Mouse (Mus musculus) lung, embryonic 14.5 days (tissue): ENCODE results near the gene Dcaf12. TPM values are rescaled to one million over a fixed set of nuclear protein-coding genes. Genes with fewer than 3 reads are reported as not detected.

ENCODE experiments used
- ATAC-seq: fragments of 200-750 bp; cut with Nextera tagmentation; 2 replicates; pipeline ENCODE4 v1.8.0; 2017; ENCODE audit warnings: mild to moderate bottlenecking, moderate TSS enrichment, moderate library complexity; ENCODE audit not compliant: insufficient read depth
- DNase-seq: peaks from one replicate; pipeline ENCODE4 v3.0.0-alpha.2; 2015
- H3K27ac ChIP-seq: fragments of 300-500 bp; sonication (generic); 2 replicates; pipeline ENCODE4 v1.5.1; 2014; ENCODE audit warnings: low read depth, mild to moderate bottlenecking, moderate library complexity
- H3K27me3 ChIP-seq: fragments of 300-500 bp; sonication (generic); 2 replicates; pipeline ENCODE4 v1.6.1; 2014; ENCODE audit warnings: low read length, control low read depth; ENCODE audit not compliant: insufficient read depth
- H3K36me3 ChIP-seq: fragments of 300-500 bp; sonication (generic); 2 replicates; pipeline ENCODE4 v1.6.1; 2014; ENCODE audit warnings: control low read depth; ENCODE audit not compliant: insufficient read depth
- H3K4me1 ChIP-seq: fragments of 300-500 bp; sonication (generic); 2 replicates; pipeline ENCODE4 v1.6.1; 2014; ENCODE audit warnings: antibody characterized with exemption, control low read depth; ENCODE audit not compliant: insufficient read depth
- H3K4me2 ChIP-seq: fragments of 300-500 bp; sonication (generic); 2 replicates; pipeline ENCODE4 v1.6.1; 2014; ENCODE audit warnings: mild to moderate bottlenecking
- H3K4me3 ChIP-seq: fragments of 300-500 bp; sonication (generic); 2 replicates; pipeline ENCODE4 v1.5.1; 2014; ENCODE audit warnings: low read depth, low read length
- H3K9ac ChIP-seq: fragments of 300-500 bp; sonication (generic); 2 replicates; pipeline ENCODE4 v1.6.1; 2014
- H3K9me3 ChIP-seq: fragments of 300-500 bp; sonication (generic); 2 replicates; pipeline ENCODE4 v1.6.1; 2016; ENCODE audit warnings: low read depth, low read length, control low read depth
- CTCF ChIP-seq: IDR thresholded peaks from 2 replicates; pipeline ENCODE4 v1.5.1; 2016; ENCODE audit warnings: antibody characterized with exemption, low read depth
- WGBS: fragments of 180-500 bp; shearing (Covaris S2); extraction: QIAGEN DNeasy Blood & Tissue Kit; methylation state at CpG from one replicate; pipeline ENCODE4 v1.1.7; 2014; 5-methylcytosine and 5-hydroxymethylcytosine counted together
- polyA plus RNA-seq: library from polyadenylated mRNA; unstranded; fragments of >200 nt; fragmentation: Nextera tagmentation; extraction: Ambion mirVana; gene quantifications from 2 replicates; pipeline ENCODE4 v1.2.1, GENCODE M21; 2014

Gene Dcaf12
- polyA plus RNA-seq, 1 experiment from 2014 or later = 53.5 TPM

- H3K27ac ChIP-seq = peak overlapping the region; percentile 93
- peak overlapping the region; percentile 75 for H3K9ac ChIP-seq
- peaks cover 3% of the 10 kb centered on the region; the same call in 1 of the 2 replicates for H3K4me1 ChIP-seq
- no peak for TF ChIP-seq CTCF
- peak overlapping the region; percentile 70 for H3K4me3 ChIP-seq
- H3K36me3 ChIP-seq = peaks cover 7% of the 10 kb centered on the region; the same call in 1 of the 2 replicates
- DNase-seq (peak; percentile 45), ATAC-seq (peak; percentile 67; the same call in 1 of the 2 replicates)
- H3K4me2 ChIP-seq = peak overlapping the region; percentile 83
- H3K27me3 ChIP-seq = no peaks in the 10 kb centered on the region
- H3K9me3 ChIP-seq = no peaks in the 10 kb centered on the region
- WGBS = under 1% methylated on average over 28 of the region's 28 CpGs
Observed at GRCm38 (mm10) chr4:41349199-41349591, 34.5 kb upstream of the Dcaf12 start.

DNA sequence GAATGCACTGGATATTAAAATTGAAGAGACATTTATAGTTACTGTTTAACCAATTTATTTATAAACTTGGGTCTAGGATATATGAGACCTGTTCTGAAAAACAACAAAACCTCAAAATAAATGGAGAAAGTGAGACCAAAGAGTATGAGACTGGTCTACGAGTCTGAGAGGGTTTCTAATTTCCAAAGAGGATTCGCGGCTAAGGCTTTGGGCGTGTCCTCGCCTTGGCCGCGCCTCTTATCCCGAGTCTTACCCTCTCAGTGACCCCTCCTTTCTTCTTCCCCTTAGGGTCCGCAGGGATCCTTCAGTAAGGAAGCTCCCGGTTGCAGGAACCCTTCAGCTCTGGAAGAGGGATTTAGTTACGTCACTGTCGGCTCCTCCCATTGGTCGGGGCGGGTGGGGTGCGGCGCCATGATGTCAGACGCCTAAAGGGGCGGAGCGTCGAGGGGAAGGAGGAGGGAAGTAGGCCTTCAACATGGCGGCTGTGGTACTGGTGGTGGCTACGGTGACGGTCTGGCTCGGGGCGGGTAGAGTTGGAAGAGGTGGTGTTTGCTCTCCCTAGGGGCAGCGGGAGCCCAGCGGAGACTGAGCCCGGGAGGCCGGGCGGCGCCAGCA, 34.0 kb upstream of the Dcaf12 start, which contains the start of gene Ubap1:
Gene Ubap1, plus strand, starts transcription at position 413 of the 615 bp plus-strand sequence.
- H3K4me1 ChIP-seq = peaks cover 3% of the 10 kb centered on the region; the same call in 1 of the 2 replicates
- DNase-seq (peak; percentile 98), ATAC-seq (peak; percentile 99)
- 1% methylated on average over 31 of the region's 31 CpGs for WGBS
- H3K27ac ChIP-seq = peak within 1 kb of the TSS; percentile 93
- peak within 1 kb of the TSS; percentile 83 for H3K4me2 ChIP-seq
- H3K9ac ChIP-seq = peak within 1 kb of the TSS; percentile 75
- H3K27me3 ChIP-seq = no peaks in the 10 kb centered on the region
- H3K36me3 ChIP-seq = peaks cover 7% of the 10 kb centered on the region; the same call in 1 of the 2 replicates
- no peaks in the 10 kb centered on the region for H3K9me3 ChIP-seq
- H3K4me3 ChIP-seq = peak within 1 kb of the TSS; percentile 70
- TF ChIP-seq CTCF = no peak

DNA sequence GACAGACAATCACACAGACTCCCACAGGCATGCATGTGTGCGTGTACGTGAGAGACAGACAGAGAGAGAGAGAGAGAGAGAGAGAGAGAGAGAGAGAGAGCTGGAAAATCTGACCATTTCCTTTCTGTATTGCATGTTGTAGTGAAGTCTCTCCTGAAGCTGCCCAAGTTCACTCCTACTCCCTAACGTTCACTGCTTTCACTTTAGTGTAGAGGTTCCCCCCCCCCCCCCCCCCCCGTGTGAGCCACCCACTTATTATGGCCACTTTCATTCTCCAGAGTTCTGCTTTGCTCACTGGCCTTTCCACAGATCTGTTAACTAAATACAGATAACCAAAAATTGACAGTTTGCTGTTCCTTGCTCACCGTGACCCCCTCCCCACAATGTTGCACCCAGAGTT, 33.1 kb upstream of the Dcaf12 start:
- H3K9ac ChIP-seq = no peak overlapping the region
- no peak for TF ChIP-seq CTCF
- no peaks in the 10 kb centered on the region for H3K27me3 ChIP-seq
- WGBS = 42% methylated on average over 4 of the region's 5 CpGs
- peak overlapping the region; percentile 53 for H3K4me2 ChIP-seq
- ATAC-seq = no peak
- peak overlapping the region; percentile 14; the same call in 1 of the 2 replicates for H3K27ac ChIP-seq
- no peak for DNase-seq
- H3K4me3 ChIP-seq = 0 out of 2 replicates have a peak overlapping the region, but pooled peaks have one; percentile 70
- peaks cover 3% of the 10 kb centered on the region; the same call in 1 of the 2 replicates for H3K4me1 ChIP-seq
- H3K9me3 ChIP-seq = no peaks in the 10 kb centered on the region
- H3K36me3 ChIP-seq = peaks cover 3% of the 10 kb centered on the region; the same call in 1 of the 2 replicates

GRCm38 (mm10) chr4:41346011-41346410, 31.3 kb upstream of the Dcaf12 start:
- no peaks in the 10 kb centered on the region for H3K36me3 ChIP-seq
- H3K4me1 ChIP-seq = peaks cover 3% of the 10 kb centered on the region; the same call in 1 of the 2 replicates
- no peak overlapping the region for H3K4me3 ChIP-seq
- TF ChIP-seq CTCF = no peak
- ATAC-seq = no peak
- H3K9me3 ChIP-seq = no peaks in the 10 kb centered on the region
- H3K27ac ChIP-seq = no peak overlapping the region
- WGBS = 56% methylated on average over 2 of the region's 2 CpGs
- DNase-seq = no peak
- no peaks in the 10 kb centered on the region for H3K27me3 ChIP-seq
- no peak overlapping the region for H3K4me2 ChIP-seq
- H3K9ac ChIP-seq = no peak overlapping the region

- ATAC-seq (no peak), DNase-seq (no peak)
- H3K4me2 ChIP-seq = no peak overlapping the region
- H3K36me3 ChIP-seq = no peaks in the 10 kb centered on the region
- 74% methylated on average over 11 of the region's 11 CpGs for WGBS
- no peaks in the 10 kb centered on the region for H3K27me3 ChIP-seq
- H3K4me3 ChIP-seq = no peak overlapping the region
- no peaks in the 10 kb centered on the region for H3K4me1 ChIP-seq
- no peak overlapping the region for H3K9ac ChIP-seq
- no peaks in the 10 kb centered on the region for H3K9me3 ChIP-seq
- TF ChIP-seq CTCF = no peak
- H3K27ac ChIP-seq = no peak overlapping the region
Observed at GRCm38 (mm10) chr4:41340912-41341550, 26.3 kb upstream of the Dcaf12 start.

DNA sequence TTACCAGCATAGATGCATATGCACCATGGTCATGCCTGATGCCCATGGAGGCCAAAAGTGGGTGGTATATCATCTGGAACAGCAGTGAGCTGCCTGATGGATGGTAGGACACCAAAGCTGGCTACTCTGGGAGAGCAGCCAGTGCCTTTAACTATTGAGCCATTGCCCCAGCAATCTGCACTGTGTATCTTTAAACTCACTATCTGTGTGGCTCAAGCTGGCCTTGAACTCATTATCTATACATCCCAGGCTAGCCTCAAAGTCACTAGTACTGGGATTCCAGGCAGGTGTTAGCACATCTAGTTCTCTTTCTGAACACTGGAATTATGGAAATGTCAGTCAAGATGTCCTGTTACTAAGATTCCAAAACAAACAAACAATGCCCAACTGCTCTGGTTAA, 21.9 kb upstream of the Dcaf12 start:
- TF ChIP-seq CTCF = no peak
- H3K9me3 ChIP-seq = no peaks in the 10 kb centered on the region
- ATAC-seq = no peak
- no peak overlapping the region for H3K27ac ChIP-seq
- H3K4me3 ChIP-seq = no peak overlapping the region
- H3K27me3 ChIP-seq = no peaks in the 10 kb centered on the region
- DNase-seq = no peak
- no peak overlapping the region for H3K4me2 ChIP-seq
- no peaks in the 10 kb centered on the region for H3K4me1 ChIP-seq
- H3K36me3 ChIP-seq = no peaks in the 10 kb centered on the region
- no peak overlapping the region for H3K9ac ChIP-seq

DNA sequence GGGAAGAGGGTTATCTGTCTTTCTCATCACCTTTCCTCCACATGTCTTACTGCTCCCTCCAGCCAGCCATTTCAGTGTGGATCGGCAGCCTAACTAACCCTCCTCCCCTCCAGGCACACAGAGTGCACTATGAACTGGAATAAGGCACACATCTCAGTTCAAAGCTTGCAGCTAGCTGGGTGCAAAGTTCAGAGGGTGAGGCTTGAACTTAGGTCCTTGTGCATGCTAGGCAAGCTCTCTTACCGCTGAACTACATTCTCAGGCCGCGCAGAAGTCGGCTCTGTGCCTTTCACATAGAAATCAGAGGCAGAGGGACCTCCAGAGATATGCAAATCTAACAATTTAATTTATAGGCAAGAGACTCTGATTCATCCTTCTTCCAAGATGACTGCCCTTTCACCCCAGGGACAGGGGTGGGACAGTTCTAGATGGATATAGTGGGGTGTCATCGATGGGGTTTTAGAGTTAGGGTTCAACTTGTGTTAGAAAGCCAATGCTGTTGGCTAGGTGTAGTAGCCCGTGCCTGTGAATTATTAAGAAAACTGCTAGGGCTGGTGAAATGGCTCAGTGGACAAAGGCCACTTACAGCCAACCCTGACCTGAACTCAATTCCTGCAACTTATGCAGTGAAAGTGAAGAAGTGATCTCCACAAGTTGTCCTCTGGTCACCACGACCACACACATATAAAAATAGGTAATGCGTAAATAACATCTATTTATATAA, 17.2 kb upstream of the Dcaf12 start:
- no peak for TF ChIP-seq CTCF

More for the DNA sequence above, 17.2 kb upstream of the Dcaf12 start:
- DNase-seq (no peak), ATAC-seq (no peak)
- Histone ChIP-seq H3K4me3 (no peak overlapping the region), H3K9ac (no peak overlapping the region), H3K4me2 (no peak overlapping the region), H3K9me3 (no peaks in the 10 kb centered on the region), H3K4me1 (no peaks in the 10 kb centered on the region), H3K27me3 (no peaks in the 10 kb centered on the region), H3K27ac (no peak overlapping the region), H3K36me3 (no peaks in the 10 kb centered on the region)
- WGBS = 82% methylated on average over 9 of the region's 9 CpGs
